Mouse (Mus musculus): ENCODE measurements around the gene Nr2f1. TPM values are rescaled to one million over a fixed set of nuclear protein-coding genes. Genes with fewer than 3 reads are reported as not detected.
"Not testable (repeated sequence)": the region's sequence is repeated elsewhere in the genome, so short reads cannot be mapped to it uniquely, and the experiment has no call there.

Nr2f1 gene
- polyA plus RNA-seq (2015; fragmentation: Nextera tagmentation; extraction: Ambion mirVana) = 14.1 and 15.8 TPM in 2 replicates

- H3K4me3 ChIP-seq = peak within 1 kb of the TSS; percentile 71
- peaks cover 24% of the 10 kb centered on the region for H3K4me1 ChIP-seq
- peak within 1 kb of the TSS; percentile 88 for H3K4me2 ChIP-seq
- WGBS = under 1% methylated on average over 14 of the region's 14 CpGs
- no peak for ATAC-seq (ENCODE audit: insufficient number of reproducible peaks, insufficient read depth, low FRiP score, low TSS enrichment, low read depth)
- H3K27ac ChIP-seq = peak within 1 kb of the TSS; percentile 96
- peak within 1 kb of the TSS; percentile 88 for H3K9ac ChIP-seq
- no peaks in the 10 kb centered on the region for H3K9me3 ChIP-seq
- no peaks in the 10 kb centered on the region for H3K36me3 ChIP-seq
- peaks cover 82% of the 10 kb centered on the region for H3K27me3 ChIP-seq
These were observed at the start of gene Nr2f1 for GRCm38 (mm10) chr13:78199642-78200160. Nr2f1 (minus strand) TSS chr13:78199757.

- ATAC-seq (ENCODE audit: insufficient number of reproducible peaks, insufficient read depth, low FRiP score, low TSS enrichment, low read depth) = 0 out of 2 replicates have a peak, but pooled peaks have one; percentile 52
- no peaks in the 10 kb centered on the region for H3K9me3 ChIP-seq
- no peaks in the 10 kb centered on the region for H3K27me3 ChIP-seq
- 86% methylated on average over 3 of the region's 3 CpGs for WGBS
- H3K4me3 ChIP-seq = no peak overlapping the region
- no peak overlapping the region for H3K4me2 ChIP-seq
- H3K36me3 ChIP-seq = no peaks in the 10 kb centered on the region
- H3K27ac ChIP-seq = no peak overlapping the region
- H3K4me1 ChIP-seq = no peaks in the 10 kb centered on the region
- no peak overlapping the region for H3K9ac ChIP-seq
These were observed 22.1 kb upstream of the Nr2f1 start for GRCm38 (mm10) chr13:78221680-78222079.

GRCm38 (mm10) chr13:78220238-78220637 lies 20.7 kb upstream of the Nr2f1 start:
- not testable (repeated sequence) for H3K4me2 ChIP-seq; H3K9me3 ChIP-seq; ATAC-seq (ENCODE audit: insufficient number of reproducible peaks, insufficient read depth, low FRiP score, low TSS enrichment, low read depth); H3K27ac ChIP-seq; H3K4me1 ChIP-seq; H3K27me3 ChIP-seq; H3K36me3 ChIP-seq; H3K9ac ChIP-seq; H3K4me3 ChIP-seq
- WGBS = 91% methylated on average over 6 of the region's 6 CpGs

GRCm38 (mm10) chr13:78215223-78215622 lies 15.7 kb upstream of the Nr2f1 start:
- Histone ChIP-seq H3K27me3 (peaks cover 38% of the 10 kb centered on the region), H3K27ac (no peak overlapping the region), H3K9ac (no peak overlapping the region), H3K4me2 (no peak overlapping the region), H3K4me1 (peaks cover 11% of the 10 kb centered on the region), H3K36me3 (no peaks in the 10 kb centered on the region), H3K4me3 (no peak overlapping the region), H3K9me3 (no peaks in the 10 kb centered on the region)
- 54% methylated on average over 2 of the region's 2 CpGs for WGBS
- ATAC-seq (ENCODE audit: insufficient number of reproducible peaks, insufficient read depth, low FRiP score, low TSS enrichment, low read depth) = no peak

- no peak for ATAC-seq (ENCODE audit: insufficient number of reproducible peaks, insufficient read depth, low FRiP score, low TSS enrichment, low read depth)
- WGBS = 18% methylated on average over 2 of the region's 2 CpGs
- H3K4me3 ChIP-seq = no peak overlapping the region
- H3K27ac ChIP-seq = no peak overlapping the region
- no peak overlapping the region for H3K9ac ChIP-seq
- peaks cover 59% of the 10 kb centered on the region for H3K27me3 ChIP-seq
- no peaks in the 10 kb centered on the region for H3K36me3 ChIP-seq
- no peak overlapping the region for H3K4me2 ChIP-seq
- no peaks in the 10 kb centered on the region for H3K9me3 ChIP-seq
- H3K4me1 ChIP-seq = peaks cover 20% of the 10 kb centered on the region
These were observed 13.6 kb upstream of the Nr2f1 start for GRCm38 (mm10) chr13:78213155-78213554.

GRCm38 (mm10) chr13:78212111-78212510 lies 12.6 kb upstream of the Nr2f1 start:
- H3K4me3 ChIP-seq = no peak overlapping the region
- peaks cover 68% of the 10 kb centered on the region for H3K27me3 ChIP-seq
- H3K27ac ChIP-seq = no peak overlapping the region
- no peaks in the 10 kb centered on the region for H3K36me3 ChIP-seq
- peaks cover 20% of the 10 kb centered on the region for H3K4me1 ChIP-seq
- WGBS = 35% methylated on average over 15 of the region's 15 CpGs
- H3K9me3 ChIP-seq = no peaks in the 10 kb centered on the region
- no peak overlapping the region for H3K9ac ChIP-seq
- H3K4me2 ChIP-seq = no peak overlapping the region
- no peak for ATAC-seq (ENCODE audit: insufficient number of reproducible peaks, insufficient read depth, low FRiP score, low TSS enrichment, low read depth)

- H3K27ac ChIP-seq = no peak overlapping the region
- 20% methylated on average over 14 of the region's 14 CpGs for WGBS
- no peaks in the 10 kb centered on the region for H3K36me3 ChIP-seq
- no peak overlapping the region; the same call in 1 of the 2 replicates for H3K4me2 ChIP-seq
- no peak overlapping the region for H3K4me3 ChIP-seq
- H3K9ac ChIP-seq = no peak overlapping the region
- H3K9me3 ChIP-seq = no peaks in the 10 kb centered on the region
- peaks cover 73% of the 10 kb centered on the region for H3K27me3 ChIP-seq
- ATAC-seq (ENCODE audit: insufficient number of reproducible peaks, insufficient read depth, low FRiP score, low TSS enrichment, low read depth) = peak; percentile 15; the same call in 1 of the 2 replicates
- H3K4me1 ChIP-seq = peaks cover 20% of the 10 kb centered on the region
These were observed 11.9 kb upstream of the Nr2f1 start for GRCm38 (mm10) chr13:78211231-78212010.

GRCm38 (mm10) chr13:78210748-78211089 lies 11.2 kb upstream of the Nr2f1 start:
- Histone ChIP-seq H3K36me3 (no peaks in the 10 kb centered on the region), H3K4me3 (peak overlapping the region; percentile 36), H3K27me3 (peaks cover 79% of the 10 kb centered on the region), H3K9me3 (no peaks in the 10 kb centered on the region), H3K27ac (no peak overlapping the region), H3K9ac (no peak overlapping the region), H3K4me1 (peaks cover 20% of the 10 kb centered on the region), H3K4me2 (peak overlapping the region; percentile 70)
- 11% methylated on average over 13 of the region's 13 CpGs for WGBS
- no peak for ATAC-seq (ENCODE audit: insufficient number of reproducible peaks, insufficient read depth, low FRiP score, low TSS enrichment, low read depth)

- no peaks in the 10 kb centered on the region for H3K9me3 ChIP-seq
- peak overlapping the region; percentile 58 for H3K9ac ChIP-seq
- peak overlapping the region; percentile 36 for H3K4me3 ChIP-seq
- peaks cover 84% of the 10 kb centered on the region for H3K27me3 ChIP-seq
- H3K27ac ChIP-seq = no peak overlapping the region
- under 1% methylated on average over 38 of the region's 38 CpGs for WGBS
- no peak for ATAC-seq (ENCODE audit: insufficient number of reproducible peaks, insufficient read depth, low FRiP score, low TSS enrichment, low read depth)
- peak overlapping the region; percentile 70 for H3K4me2 ChIP-seq
- H3K36me3 ChIP-seq = no peaks in the 10 kb centered on the region
- H3K4me1 ChIP-seq = peaks cover 20% of the 10 kb centered on the region
These were observed 10.6 kb upstream of the Nr2f1 start for GRCm38 (mm10) chr13:78210029-78210747.

GRCm38 (mm10) chr13:78209611-78210028 lies 10.1 kb upstream of the Nr2f1 start:
- Histone ChIP-seq H3K27ac (no peak overlapping the region), H3K36me3 (no peaks in the 10 kb centered on the region), H3K9me3 (no peaks in the 10 kb centered on the region), H3K4me1 (peaks cover 20% of the 10 kb centered on the region), H3K27me3 (peaks cover 89% of the 10 kb centered on the region), H3K4me3 (peak overlapping the region; percentile 36), H3K9ac (peak overlapping the region; percentile 58), H3K4me2 (peak overlapping the region; percentile 70)
- ATAC-seq (ENCODE audit: insufficient number of reproducible peaks, insufficient read depth, low FRiP score, low TSS enrichment, low read depth) = no peak
- WGBS = 5% methylated on average over 12 of the region's 12 CpGs

GRCm38 (mm10) chr13:78208689-78209410 lies 9.3 kb upstream of the Nr2f1 start:
- no peak for ATAC-seq (ENCODE audit: insufficient number of reproducible peaks, insufficient read depth, low FRiP score, low TSS enrichment, low read depth)

More at GRCm38 (mm10) chr13:78208689-78209410, 9.3 kb upstream of the Nr2f1 start:
- H3K9me3 ChIP-seq = no peaks in the 10 kb centered on the region
- H3K4me1 ChIP-seq = peaks cover 20% of the 10 kb centered on the region
- no peaks in the 10 kb centered on the region for H3K36me3 ChIP-seq
- H3K4me2 ChIP-seq = peak overlapping the region; percentile 70
- peaks cover 94% of the 10 kb centered on the region for H3K27me3 ChIP-seq
- no peak overlapping the region for H3K9ac ChIP-seq
- H3K27ac ChIP-seq = no peak overlapping the region
- 21% methylated on average over 14 of the region's 14 CpGs for WGBS
- H3K4me3 ChIP-seq = no peak overlapping the region

Data from embryonic facial prominence, embryonic 13.5 days (tissue).